Mouse (Mus musculus) heart, embryonic 14.5 days (tissue): ENCODE measurements around the gene Elf1. TPM values are rescaled to one million over a fixed set of nuclear protein-coding genes. Genes with fewer than 3 reads are reported as not detected.
"Not testable (repeated sequence)": the region's sequence is repeated elsewhere in the genome, so short reads cannot be mapped to it uniquely, and the experiment has no call there.

ENCODE experiments used
- ATAC-seq: fragments of 200-750 bp; cut with Nextera tagmentation; 2 replicates; pipeline ENCODE4 v1.8.0; 2017; ENCODE audit warnings: low read depth, moderate TSS enrichment; ENCODE audit not compliant: insufficient number of reproducible peaks, insufficient read depth, low FRiP score
- H3K27ac ChIP-seq, 2 experiments: fragments of 200-500 bp in 1 of 2; fragments of 300-500 bp in 1 of 2; sonication (generic) in 1 of 2; replicated peaks in 1 of 2; 2 replicates each; pipeline ENCODE4 v1.5.1; 2012 to 2014; ENCODE audit warnings: low read depth in 2 of 2, low read length in 2 of 2, control low read depth in 1 of 2, mild to moderate bottlenecking in 1 of 2, mixed read lengths in 1 of 2; ENCODE audit not compliant: control insufficient read depth in 1 of 2, insufficient read depth in 1 of 2
- H3K27me3 ChIP-seq: fragments of 300-500 bp; sonication (generic); 2 replicates; pipeline ENCODE4 v1.6.1; 2014; ENCODE audit warnings: mild to moderate bottlenecking, low read length, control low read depth; ENCODE audit not compliant: control insufficient read depth, insufficient read depth
- H3K36me3 ChIP-seq: fragments of 300-500 bp; sonication (generic); 2 replicates; pipeline ENCODE4 v1.6.1; 2014; ENCODE audit warnings: mild to moderate bottlenecking, control low read depth, low read length, mixed read lengths; ENCODE audit not compliant: control insufficient read depth, insufficient read depth
- H3K4me1 ChIP-seq, 2 experiments: fragments of 200-500 bp in 1 of 2; fragments of 300-500 bp in 1 of 2; sonication (generic) in 1 of 2; 2 replicates each; pipeline ENCODE4 v1.6.1; 2012 to 2014; ENCODE audit warnings: low read length in 2 of 2, control low read depth in 1 of 2, mixed read lengths in 1 of 2; ENCODE audit not compliant: control insufficient read depth in 2 of 2, insufficient read depth in 2 of 2
- H3K4me2 ChIP-seq: fragments of 300-500 bp; sonication (generic); 2 replicates; pipeline ENCODE4 v1.6.1; 2014; ENCODE audit warnings: mild to moderate bottlenecking, low read length
- H3K4me3 ChIP-seq, 2 experiments: fragments of 200-500 bp in 1 of 2; fragments of 300-500 bp in 1 of 2; sonication (generic) in 1 of 2; 2 replicates each; pipeline ENCODE4 v1.5.1; 2012 to 2014; ENCODE audit warnings: low read length in 2 of 2, mild to moderate bottlenecking in 2 of 2, control low read depth in 1 of 2, low read depth in 1 of 2, moderate library complexity in 1 of 2; ENCODE audit not compliant: control insufficient read depth in 1 of 2, insufficient read depth in 1 of 2
- H3K9ac ChIP-seq: fragments of 300-500 bp; sonication (generic); 2 replicates; pipeline ENCODE4 v1.6.1; 2014; ENCODE audit warnings: mild to moderate bottlenecking, low read length
- H3K9me3 ChIP-seq: fragments of 300-500 bp; sonication (generic); 2 replicates; pipeline ENCODE4 v1.6.1; 2016; ENCODE audit warnings: low read length, control low read depth; ENCODE audit not compliant: control insufficient read depth
- WGBS: fragments of 180-500 bp; shearing (Covaris S2); extraction: QIAGEN DNeasy Blood & Tissue Kit; methylation state at CpG from one replicate; pipeline ENCODE4 v1.1.7; 2014; 5-methylcytosine and 5-hydroxymethylcytosine counted together
- polyA plus RNA-seq: library from polyadenylated mRNA; unstranded; fragments of >200 nt; fragmentation: Nextera tagmentation; extraction: Ambion mirVana; gene quantifications from 2 replicates; pipeline ENCODE4 v1.2.1, GENCODE M21; 2014

Elf1 gene
- polyA plus RNA-seq, 1 experiment from 2014 or later: 12.0 TPM

DNA sequence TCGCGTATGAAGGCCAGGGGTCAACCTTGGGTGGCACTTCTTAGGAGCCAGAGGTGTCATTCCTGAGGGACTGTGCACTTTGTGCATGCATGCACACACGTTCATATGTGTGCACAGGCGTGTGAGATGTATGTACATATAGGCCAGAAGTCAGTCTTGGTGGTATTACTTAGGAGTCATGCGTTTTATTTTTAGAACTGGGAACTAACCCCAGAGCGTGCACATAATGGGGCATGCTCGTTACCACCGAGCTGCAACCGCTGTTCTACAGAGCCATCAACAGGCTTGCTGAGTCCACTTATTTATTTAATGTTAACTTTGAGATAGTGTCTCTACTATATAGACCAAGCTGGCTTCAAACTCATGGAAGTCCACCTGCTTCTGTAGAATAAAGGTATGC lies 41.4 kb downstream of the Elf1 start:
- Histone ChIP-seq H3K4me1 (peaks cover 3 to 16% of the 10 kb centered on the region in 2 experiments; a peak in 3 of 4 replicates), H3K27me3 (no peaks in the 10 kb centered on the region), H3K9ac (no peak overlapping the region), H3K4me3 (no peak overlapping the region), H3K27ac (no peak overlapping the region), H3K36me3 (no peaks in the 10 kb centered on the region), H3K4me2 (no peak overlapping the region), H3K9me3 (no peaks in the 10 kb centered on the region)
- 68% methylated on average over 9 of the region's 9 CpGs for WGBS
- ATAC-seq: no peak

DNA sequence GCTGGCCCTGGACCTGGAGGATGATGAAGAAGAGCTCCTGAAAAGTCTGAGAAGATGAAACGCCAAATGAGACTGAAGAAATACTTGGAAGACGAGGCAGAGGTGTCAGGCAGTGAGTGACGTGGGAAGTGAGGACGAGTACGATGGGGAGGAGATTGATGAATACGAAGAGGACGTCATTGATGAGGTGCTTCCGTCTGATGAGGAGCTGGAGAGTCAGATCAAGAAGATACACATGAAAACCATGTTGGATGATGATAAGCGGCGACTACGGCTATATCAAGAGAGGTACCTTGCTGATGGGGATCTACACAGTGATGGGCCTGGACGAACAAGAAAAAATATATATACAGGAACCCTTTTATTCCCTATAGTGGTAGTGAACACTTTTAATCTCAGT lies 45.1 kb downstream of the Elf1 start:
- H3K4me3 ChIP-seq, H3K9me3 ChIP-seq, H3K9ac ChIP-seq, H3K27ac ChIP-seq, H3K36me3 ChIP-seq, H3K4me2 ChIP-seq, ATAC-seq, H3K27me3 ChIP-seq: not testable (repeated sequence)
- WGBS: 86% methylated on average over 12 of the region's 12 CpGs
- H3K4me1 ChIP-seq: peaks cover 4 to 25% of the 10 kb centered on the region in 2 experiments

DNA sequence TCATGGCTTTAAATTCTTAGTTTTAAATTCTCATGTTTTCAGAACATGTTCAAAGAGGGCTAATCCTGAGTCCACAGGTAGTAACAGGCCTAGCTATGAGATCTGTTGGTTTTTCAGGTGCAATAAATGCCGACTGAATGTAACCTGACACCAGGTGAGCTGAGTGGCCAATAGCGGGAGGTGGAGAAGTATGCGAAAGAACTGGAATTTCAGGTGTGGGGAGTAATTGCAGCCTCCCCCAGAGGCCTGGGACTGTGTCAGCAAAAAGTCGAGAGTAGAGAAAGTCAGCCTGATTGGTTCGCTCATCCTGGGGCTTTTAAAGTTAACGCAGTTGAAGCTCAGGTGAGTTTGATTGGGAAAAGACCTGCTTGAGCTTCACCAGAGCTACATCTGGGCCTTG lies 46.7 kb downstream of the Elf1 start:
- H3K4me3 ChIP-seq: no peak overlapping the region
- H3K27ac ChIP-seq: no peak overlapping the region
- 67% methylated on average over 6 of the region's 6 CpGs for WGBS
- no peaks in the 10 kb centered on the region for H3K27me3 ChIP-seq
- H3K36me3 ChIP-seq: no peaks in the 10 kb centered on the region
- no peak overlapping the region for H3K4me2 ChIP-seq
- peaks cover 2 to 10% of the 10 kb centered on the region in 2 experiments; a peak in 2 of 4 replicates for H3K4me1 ChIP-seq
- no peak for ATAC-seq
- no peaks in the 10 kb centered on the region for H3K9me3 ChIP-seq
- no peak overlapping the region for H3K9ac ChIP-seq

DNA sequence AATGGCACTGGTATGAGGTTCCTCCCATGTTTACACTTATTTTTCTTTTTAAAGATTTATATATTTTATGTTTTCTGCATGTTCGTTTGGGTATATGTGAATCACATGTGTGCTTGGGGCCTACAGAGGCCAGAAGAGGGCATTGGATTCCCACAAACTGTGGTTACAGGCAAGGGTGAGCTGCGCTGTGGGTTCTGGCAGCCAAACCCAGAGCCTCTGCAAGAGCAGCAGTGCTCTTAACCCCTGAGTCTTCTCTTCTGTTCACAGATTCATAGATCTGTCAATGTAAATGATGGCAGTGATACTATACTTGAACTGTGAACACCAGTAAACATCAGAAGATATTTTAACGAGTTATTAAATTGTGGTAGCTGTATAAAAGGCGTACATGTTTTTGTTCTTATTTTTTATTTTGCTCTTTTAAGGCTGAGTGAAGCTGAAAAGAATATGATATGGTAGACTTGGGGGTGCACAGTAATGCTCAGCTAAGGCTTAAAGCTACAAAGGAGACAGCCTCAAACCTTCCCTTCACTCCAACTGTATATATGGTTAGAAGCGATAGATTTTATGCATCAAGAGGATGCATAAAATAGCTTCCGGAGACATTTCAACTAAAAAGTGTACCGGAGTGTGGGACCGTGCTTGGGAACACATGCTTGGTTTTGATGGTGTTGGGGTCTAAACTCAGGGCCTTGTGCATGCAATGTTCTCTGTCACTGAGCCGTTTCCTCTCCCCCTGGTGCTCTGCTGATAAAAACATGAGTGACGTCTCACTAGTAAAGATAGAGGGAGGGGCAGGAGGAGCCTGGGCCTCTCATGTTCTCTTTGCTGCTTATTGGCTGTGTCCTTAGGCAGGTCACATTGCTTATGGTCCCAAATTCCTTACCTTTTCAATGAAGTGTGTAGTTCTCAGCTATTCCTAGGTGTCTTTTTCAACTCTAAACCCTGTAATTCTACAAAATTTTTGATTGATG lies 48.9 kb downstream of the Elf1 start:
- Histone ChIP-seq H3K4me2 (no peak overlapping the region), H3K27me3 (no peaks in the 10 kb centered on the region), H3K9me3 (no peaks in the 10 kb centered on the region), H3K36me3 (no peaks in the 10 kb centered on the region), H3K4me1 (peaks cover 2 to 20% of the 10 kb centered on the region in 2 experiments; a peak in 2 of 4 replicates), H3K27ac (no peak overlapping the region), H3K9ac (no peak overlapping the region), H3K4me3 (no peak overlapping the region)
- WGBS: 69% methylated on average over 10 of the region's 10 CpGs
- ATAC-seq: no peak

DNA sequence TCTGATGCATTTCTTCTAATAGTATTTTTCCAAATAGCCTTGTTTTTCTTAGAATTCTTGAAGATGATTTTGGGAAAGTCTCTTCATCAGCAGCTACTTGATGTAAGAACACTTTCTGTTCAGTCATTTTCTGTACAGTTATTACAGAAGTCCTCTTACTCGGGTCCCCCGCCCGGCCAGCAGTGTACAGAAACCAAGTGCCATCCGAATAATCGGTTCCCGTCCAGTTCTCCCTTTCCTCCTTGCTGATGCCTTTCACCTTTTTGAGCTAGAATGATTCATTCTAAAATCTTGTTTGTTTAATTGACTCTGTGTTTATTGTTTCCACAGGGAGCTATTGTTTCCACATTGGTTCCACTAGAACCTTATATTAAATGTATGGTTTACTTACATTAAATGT lies 49.8 kb downstream of the Elf1 start:
- Histone ChIP-seq H3K9me3 (no peaks in the 10 kb centered on the region), H3K27me3 (no peaks in the 10 kb centered on the region), H3K36me3 (no peaks in the 10 kb centered on the region), H3K4me1 (peaks cover 2 to 25% of the 10 kb centered on the region in 2 experiments; a peak in 3 of 4 replicates), H3K4me2 (no peak overlapping the region), H3K4me3 (no peak overlapping the region), H3K9ac (no peak overlapping the region), H3K27ac (no peak overlapping the region)
- no peak for ATAC-seq
- WGBS: 92% methylated on average over 6 of the region's 6 CpGs

DNA sequence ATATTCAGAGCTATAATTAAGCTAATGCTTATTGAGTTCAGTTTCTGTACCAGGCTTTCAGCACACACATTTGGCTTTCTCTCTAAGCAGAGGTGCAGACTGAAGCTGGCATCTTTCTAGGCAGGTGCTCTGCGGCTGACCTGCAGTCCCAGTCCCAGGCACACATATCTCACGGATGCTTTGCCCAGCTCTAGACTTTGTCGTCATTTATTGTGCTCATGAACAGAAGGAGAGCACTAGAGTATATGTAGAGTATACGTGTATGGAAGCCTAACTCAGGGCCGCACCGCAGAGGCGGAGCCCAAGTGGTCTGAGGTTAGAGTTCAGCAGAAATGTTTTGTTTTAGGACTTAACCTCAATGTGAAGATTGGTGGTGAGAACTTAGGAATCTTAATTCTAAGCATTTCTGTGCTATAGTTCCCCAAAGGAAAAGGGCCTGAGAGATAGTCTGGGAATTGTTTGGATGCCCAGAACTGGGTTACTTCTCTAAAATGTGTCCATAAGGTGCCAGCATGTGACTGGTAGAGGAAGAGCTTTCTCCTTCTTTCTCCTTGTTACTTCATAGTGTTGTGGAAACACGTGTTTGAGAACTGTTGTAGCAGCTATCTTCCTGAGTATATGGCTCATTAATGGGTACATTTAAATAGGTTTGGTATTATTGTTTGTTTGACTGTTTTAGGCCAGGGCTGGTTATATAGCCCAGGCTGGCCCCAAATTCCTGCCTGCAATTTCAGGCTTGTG lies 51.2 kb downstream of the Elf1 start:
- no peaks in the 10 kb centered on the region for H3K27me3 ChIP-seq
- H3K9ac ChIP-seq: no peak overlapping the region
- peaks cover 2 to 31% of the 10 kb centered on the region in 2 experiments; a peak in 3 of 4 replicates for H3K4me1 ChIP-seq
- no peak for ATAC-seq
- 89% methylated on average over 8 of the region's 8 CpGs for WGBS
- H3K27ac ChIP-seq: no peak overlapping the region
- no peaks in the 10 kb centered on the region for H3K9me3 ChIP-seq
- H3K36me3 ChIP-seq: no peaks in the 10 kb centered on the region
- H3K4me3 ChIP-seq: no peak overlapping the region
- H3K4me2 ChIP-seq: no peak overlapping the region

DNA sequence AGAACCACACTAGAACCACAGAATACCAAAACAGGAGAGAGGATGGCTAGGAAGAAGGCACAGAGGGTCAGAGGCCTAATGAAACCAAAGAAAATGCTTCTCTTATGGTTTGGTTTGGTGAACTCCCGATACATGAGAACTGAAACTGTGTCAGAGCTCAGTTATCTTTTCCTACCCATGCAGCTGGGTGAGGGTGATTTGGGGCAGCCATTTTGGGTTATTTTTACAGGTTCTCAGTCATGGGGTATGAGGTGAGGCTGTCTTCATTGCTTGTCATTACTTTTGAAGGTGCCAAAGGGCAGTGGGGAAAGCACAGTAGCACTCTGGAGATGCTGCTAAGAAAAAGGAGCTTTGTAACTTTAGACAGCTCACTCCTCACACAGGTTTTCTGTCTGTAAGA lies 52.4 kb downstream of the Elf1 start:
- Histone ChIP-seq H3K4me2 (no peak overlapping the region), H3K4me3 (no peak overlapping the region), H3K9me3 (no peaks in the 10 kb centered on the region), H3K27me3 (no peaks in the 10 kb centered on the region), H3K9ac (no peak overlapping the region), H3K27ac (no peak overlapping the region), H3K36me3 (no peaks in the 10 kb centered on the region; the same call in 1 of the 2 replicates), H3K4me1 (peaks cover 4 to 38% of the 10 kb centered on the region in 2 experiments)
- WGBS: 86% methylated on average over 1 of the region's 1 CpGs
- no peak for ATAC-seq
